Mouse (Mus musculus): ENCODE measurements around the gene Ctnnbl1.

DNA sequence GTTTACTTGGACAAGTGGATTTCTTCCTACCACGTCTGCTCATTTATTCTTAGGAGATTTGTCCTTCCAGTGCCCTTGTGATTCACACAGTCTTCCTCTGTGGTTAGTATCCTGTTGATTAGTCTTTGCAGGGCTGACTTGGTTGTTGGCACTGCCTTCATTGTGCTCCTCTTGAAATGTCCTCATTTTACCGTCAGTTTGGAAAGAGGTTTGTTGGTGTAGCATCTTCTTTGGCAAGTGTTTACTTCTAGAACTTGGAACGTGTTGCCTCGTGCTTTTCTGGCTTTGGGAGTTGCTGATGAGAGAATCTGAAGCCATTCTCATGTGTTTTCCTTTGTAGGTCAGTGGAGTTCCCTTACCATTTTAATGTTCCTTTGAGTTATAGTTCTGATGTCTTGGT is 25.7 kb downstream of the Ctnnbl1 start:
- TF ChIP-seq POLR2A (IDR thresholded peaks at IDR 0.05; ENCODE audit: low read depth, low read length) (no peak), CTCF (IDR thresholded peaks at IDR 0.05; ENCODE audit: extremely low read depth, insufficient read depth, insufficient read length, insufficient replicate concordance) (no peak)
